In the genomic region with DNA sequence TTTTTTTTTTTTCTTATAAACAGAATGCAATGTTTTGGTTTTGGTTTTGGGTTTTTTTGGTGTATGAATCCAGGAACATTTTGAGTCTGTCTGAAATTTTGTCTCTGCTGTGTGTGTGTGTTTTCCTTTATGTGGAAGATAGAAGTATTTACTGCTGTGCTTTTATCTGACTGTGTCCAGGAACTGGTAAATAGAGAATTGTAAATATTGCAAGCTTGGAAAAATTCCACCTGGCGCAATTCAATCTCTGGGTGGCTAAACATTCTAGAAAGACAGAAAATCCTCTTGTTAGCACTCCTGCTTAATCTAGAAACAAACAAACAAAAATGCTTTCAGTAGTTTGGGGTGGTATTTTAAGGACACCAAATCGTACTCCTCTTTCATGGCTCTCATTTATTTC, we compare ENCODE assay signal across 35 mouse cellular contexts.
"Had no signal": no experiment of that assay in that cellular context is flagged by ENCODE, and none has a peak within 500 bp of the region (broad histone marks: within the 10 kb centered on the region; RNA-seq: fewer than 3 reads in every experiment).

No protein-coding gene starts in this region.

- H3K9ac ChIP-seq: heart, embryonic 12.5 days; heart, embryonic 13.5 days; heart, embryonic 15.5 days; hindbrain, embryonic 12.5 days; hindbrain, embryonic 13.5 days; hindbrain, embryonic 14.5 days; hindbrain, embryonic 15.5 days; intestine, embryonic 15.5 days; kidney, embryonic 15.5 days had no signal

- H3K36me3 ChIP-seq: heart, embryonic 10.5 days; heart, embryonic 12.5 days; heart, embryonic 13.5 days; heart, embryonic 15.5 days; hindbrain, embryonic 10.5 days; hindbrain, embryonic 12.5 days; hindbrain, embryonic 13.5 days; hindbrain, embryonic 15.5 days; intestine, embryonic 15.5 days; kidney, embryonic 15.5 days had no signal

- ATAC-seq: hindbrain, embryonic 16.5 days; hindbrain, postnatal 0 days; inflammation-experienced regulatory T-cells, adult 6 months; intestine, embryonic 15.5 days; intestine, embryonic 16.5 days; intestine, postnatal 0 days had no signal

- H3K4me3 ChIP-seq: heart, adult 2 months; heart, embryonic 10.5 days; heart, embryonic 12.5 days; heart, embryonic 13.5 days; heart, embryonic 15.5 days; hindbrain, embryonic 10.5 days; hindbrain, embryonic 12.5 days; hindbrain, embryonic 13.5 days; hindbrain, embryonic 15.5 days; intestine, embryonic 15.5 days; kidney, embryonic 15.5 days; layer of hippocampus, adult 2 months had no signal

- H3K4me2 ChIP-seq: heart, embryonic 11.5 days; heart, embryonic 12.5 days; heart, embryonic 13.5 days; heart, embryonic 15.5 days; hindbrain, embryonic 12.5 days; hindbrain, embryonic 13.5 days; hindbrain, embryonic 14.5 days; hindbrain, embryonic 15.5 days; intestine, embryonic 15.5 days; kidney, embryonic 15.5 days had no signal

- H3K27me3 ChIP-seq: heart, embryonic 12.5 days; heart, embryonic 13.5 days; heart, embryonic 15.5 days; hindbrain, embryonic 12.5 days; hindbrain, embryonic 13.5 days; hindbrain, embryonic 15.5 days; intestine, embryonic 15.5 days; kidney, embryonic 15.5 days had no signal

- H3K9me3 ChIP-seq: heart, embryonic 10.5 days; heart, embryonic 12.5 days; heart, embryonic 13.5 days; heart, embryonic 15.5 days; hindbrain, embryonic 10.5 days; hindbrain, embryonic 12.5 days; hindbrain, embryonic 13.5 days; hindbrain, embryonic 15.5 days; intestine, embryonic 15.5 days; kidney, embryonic 15.5 days had no signal

- H3K4me1 ChIP-seq: heart, embryonic 10.5 days; heart, embryonic 12.5 days; heart, embryonic 13.5 days; heart, embryonic 15.5 days; hindbrain, embryonic 12.5 days; hindbrain, embryonic 13.5 days; hindbrain, embryonic 15.5 days; intestine, embryonic 15.5 days; kidney, embryonic 15.5 days had no signal

- DNase-seq: heart, adult 2 months; heart, postnatal 10 days; heart, postnatal 14 days; heart, postnatal 36 days; heart, postnatal 4 days; kidney, adult 11 months; kidney, adult 18-20 months; kidney, adult 2 months; kidney, adult 8-10 months; kidney, adult 9 months; kidney, postnatal 10 days; kidney, postnatal 14 days; kidney, postnatal 25 days; kidney, postnatal 36 days; kidney, postnatal 4 days; layer of hippocampus, adult 9-11 months had no signal

- H3K27ac ChIP-seq: heart, adult 2 months; heart, embryonic 10.5 days; heart, embryonic 13.5 days; heart, embryonic 15.5 days; hindbrain, embryonic 10.5 days; hindbrain, embryonic 12.5 days; hindbrain, embryonic 13.5 days; hindbrain, embryonic 14.5 days; hindbrain, embryonic 15.5 days; hindbrain, postnatal 0 days; intestine, embryonic 15.5 days; kidney, embryonic 15.5 days; kidney, postnatal 0 days; layer of hippocampus, adult 2 months had no signal
